Mouse (Mus musculus): ENCODE results near the gene Ltc4s.

Ltc4s gene

GRCm38 (mm10) chr11:50198219-50198846 is 40.1 kb downstream of the Ltc4s start:
- DNase-seq = no peak

- no peak for DNase-seq
Measured at GRCm38 (mm10) chr11:50197500-50197899, 40.9 kb downstream of the Ltc4s start.

GRCm38 (mm10) chr11:50194793-50195192 is 43.6 kb downstream of the Ltc4s start:
- no peak for DNase-seq

- DNase-seq = no peak
Measured at GRCm38 (mm10) chr11:50194070-50194469, 44.3 kb downstream of the Ltc4s start.

- no peak for DNase-seq
Measured at GRCm38 (mm10) chr11:50192278-50192677, 46.1 kb downstream of the Ltc4s start.

- DNase-seq = no peak
Measured at GRCm38 (mm10) chr11:50190362-50190761, 48.1 kb downstream of the Ltc4s start.

- no peak for DNase-seq
Measured at GRCm38 (mm10) chr11:50188682-50189081, 49.7 kb downstream of the Ltc4s start.

Measured in spleen, adult 18-20 months (tissue).